Mouse (Mus musculus) cerebellum, postnatal 25 days (tissue): ENCODE measurements at regions not wholly inside any gene's neighbourhood (a gene's known extent, or its start where the extent isn't known, plus 50 kb on each side); places are given as distances from the start of the nearest gene placed in this dataset.
"Not testable (repeated sequence)": the region's sequence is repeated elsewhere in the genome, so short reads cannot be mapped to it uniquely, and the experiment has no call there.

Experiments
- DNase-seq, 2 experiments: peaks; one replicate each; pipeline ENCODE4 v3.0.0; 2021; ENCODE audit warnings: mixed read lengths in 2 of 2

DNA sequence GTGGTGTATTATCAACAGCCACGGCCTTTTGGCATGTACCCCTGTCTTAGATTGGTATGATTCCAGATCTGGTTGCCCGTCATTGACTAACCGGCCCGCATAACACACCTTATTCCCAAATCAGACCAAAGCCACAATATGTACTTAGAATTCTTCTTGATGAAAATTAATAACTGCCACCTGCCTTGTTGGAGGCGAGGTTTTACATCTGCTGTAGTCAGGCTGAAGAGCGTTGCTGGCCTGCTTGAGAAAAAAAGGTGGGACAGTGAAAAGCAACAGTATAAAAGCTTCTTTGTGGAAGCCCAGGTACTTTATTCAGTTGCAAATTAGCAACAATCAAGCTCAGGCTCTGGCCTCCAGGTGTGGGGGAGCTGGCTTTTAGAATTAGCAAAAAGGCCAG is 223.6 kb upstream of the Car8 start:
- not testable (repeated sequence) for DNase-seq

GRCm38 (mm10) chr4:8454346-8454745 is 215.5 kb upstream of the Car8 start:
- no peak for DNase-seq

DNA sequence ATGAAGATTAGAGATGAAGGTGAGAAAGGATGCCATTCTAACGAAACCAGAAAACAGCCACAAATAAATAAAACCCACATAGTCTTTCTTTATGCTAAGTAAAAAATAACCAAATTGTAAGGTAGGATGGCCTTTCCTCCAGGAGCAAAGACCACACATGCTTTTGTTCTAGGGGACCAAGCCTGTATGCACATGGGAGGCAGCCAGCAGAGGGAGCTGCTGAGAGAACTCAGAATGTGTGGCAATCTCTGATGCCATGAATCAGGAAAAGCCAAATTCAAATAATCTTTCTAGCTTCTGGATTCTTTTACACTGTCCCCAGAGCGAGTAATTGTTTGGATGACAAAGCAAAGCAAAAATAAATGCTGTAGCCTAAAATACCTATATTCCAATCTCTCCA is 193.6 kb upstream of the Car8 start:
- DNase-seq = peak; percentile 55 to 77

DNA sequence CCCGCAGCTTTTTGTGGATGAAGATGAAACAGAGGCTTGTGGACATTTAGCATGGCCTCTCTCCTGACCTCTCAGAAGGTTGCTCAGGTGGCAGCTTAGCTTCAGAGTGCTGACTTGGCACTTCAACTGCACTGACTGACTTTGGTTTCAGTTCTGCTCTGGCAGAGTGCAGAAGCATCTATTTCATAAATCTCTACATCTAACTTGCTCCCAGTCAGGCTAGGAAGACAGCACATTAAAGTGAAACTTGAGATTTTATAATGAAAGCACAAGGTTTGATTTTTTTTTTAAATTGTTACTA is 192.1 kb upstream of the Car8 start:
- no peak for DNase-seq

DNA sequence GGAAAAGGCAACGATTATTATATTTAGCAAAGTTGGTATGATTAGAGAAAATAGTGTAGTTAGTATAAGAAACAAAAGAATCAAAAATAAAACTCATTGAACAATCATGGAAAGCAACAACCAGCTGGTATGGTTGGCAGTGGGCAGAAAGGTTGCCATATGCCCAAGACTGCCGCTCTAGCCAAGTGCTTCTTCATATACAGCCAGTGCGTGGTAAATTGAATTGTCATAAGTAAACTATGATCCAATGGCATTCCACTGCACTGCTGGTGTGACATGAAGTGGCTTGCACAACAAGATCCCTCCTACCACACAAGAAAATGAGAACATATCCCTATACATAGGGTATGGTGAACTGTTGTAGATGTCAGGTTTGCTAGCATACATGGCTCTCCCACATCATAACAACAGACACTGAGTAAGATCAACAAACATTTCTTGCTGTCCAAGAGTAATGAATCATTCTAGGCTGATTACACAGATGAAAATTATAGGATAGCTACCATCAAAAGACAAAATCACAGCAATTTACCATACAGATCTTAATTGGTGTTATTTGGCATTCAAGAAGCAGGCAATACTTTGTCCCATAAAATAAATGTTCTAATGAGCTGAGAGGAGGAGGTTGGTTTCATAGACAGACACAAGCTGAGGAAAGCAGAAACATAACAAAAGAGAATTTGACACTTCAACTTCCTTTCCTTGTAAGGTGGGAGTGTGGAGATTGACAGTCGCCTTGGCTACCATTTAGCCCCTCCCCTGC is 191.6 kb upstream of the Car8 start:
- peak in 1 of 2 experiments; percentile 22 for DNase-seq

DNA sequence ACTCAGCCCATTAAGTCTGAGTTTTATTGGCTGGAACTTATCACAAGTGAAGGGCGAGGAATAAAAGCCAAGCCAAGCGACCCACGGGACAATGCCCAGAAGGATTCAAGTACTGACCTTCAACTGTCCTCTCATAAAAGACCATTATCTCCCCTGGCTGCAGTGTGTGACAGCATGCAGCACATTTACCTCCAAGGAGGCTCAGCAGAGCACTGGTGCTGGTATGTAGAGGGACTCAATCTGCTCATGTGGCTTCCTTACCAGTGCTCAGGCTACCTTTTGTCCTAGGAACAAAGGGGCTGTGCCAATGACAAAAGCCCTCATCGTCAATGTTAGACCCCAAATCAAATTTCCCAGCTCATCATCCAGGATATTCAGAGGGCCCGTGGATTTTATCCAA is 190.9 kb upstream of the Car8 start:
- no peak for DNase-seq

- no peak for DNase-seq
Observed at GRCm38 (mm10) chr4:8428629-8429523, 190.0 kb upstream of the Car8 start.

GRCm38 (mm10) chr4:8427812-8428211 is 189.0 kb upstream of the Car8 start:
- no peak for DNase-seq

- DNase-seq = no peak
Observed at GRCm38 (mm10) chr4:8423392-8424045, 184.7 kb upstream of the Car8 start.

GRCm38 (mm10) chr4:8421285-8421684 is 182.4 kb upstream of the Car8 start:
- no peak for DNase-seq

GRCm38 (mm10) chr4:8418374-8419031 is 179.7 kb upstream of the Car8 start:
- no peak for DNase-seq

DNA sequence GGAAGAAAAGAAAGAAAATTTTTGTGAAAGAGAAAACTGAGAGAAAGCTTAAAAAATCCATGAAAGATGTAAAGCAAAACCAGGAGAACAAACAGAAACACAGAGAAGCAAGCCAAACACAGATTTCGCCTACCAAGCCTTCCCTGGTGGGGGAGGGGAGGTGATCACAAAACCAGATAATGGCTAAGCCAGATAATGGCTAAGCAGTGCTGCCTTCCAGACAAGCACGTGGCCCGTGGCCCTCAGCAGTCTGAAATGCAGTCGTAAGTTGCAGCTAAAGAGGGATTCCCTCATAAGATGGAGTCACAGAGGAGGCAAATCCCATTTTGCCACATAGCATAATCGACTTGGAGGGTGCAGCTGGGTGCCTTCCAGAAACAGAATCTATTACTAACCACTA is 179.0 kb upstream of the Car8 start:
- no peak for DNase-seq

DNA sequence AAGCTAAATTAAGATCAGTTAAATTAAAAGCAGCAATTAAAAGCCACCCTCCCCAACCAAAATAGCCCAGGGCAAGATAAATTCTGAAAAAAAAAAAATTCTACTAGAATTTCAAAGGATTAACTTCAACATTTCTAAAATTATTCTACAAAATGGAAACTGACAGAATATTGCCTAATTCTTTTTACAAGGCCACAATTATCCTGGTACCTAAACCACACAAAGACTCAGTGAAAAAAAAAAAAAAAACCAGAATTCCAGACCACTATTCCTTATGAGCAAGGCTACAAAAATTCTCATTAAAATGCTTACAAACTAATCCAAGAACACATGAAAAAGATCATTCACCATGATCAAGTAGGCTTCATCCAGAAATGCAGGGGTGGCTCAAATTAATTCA is 174.5 kb upstream of the Car8 start:
- DNase-seq = no peak

GRCm38 (mm10) chr4:8400069-8400468 is 161.2 kb upstream of the Car8 start:
- no peak for DNase-seq

DNA sequence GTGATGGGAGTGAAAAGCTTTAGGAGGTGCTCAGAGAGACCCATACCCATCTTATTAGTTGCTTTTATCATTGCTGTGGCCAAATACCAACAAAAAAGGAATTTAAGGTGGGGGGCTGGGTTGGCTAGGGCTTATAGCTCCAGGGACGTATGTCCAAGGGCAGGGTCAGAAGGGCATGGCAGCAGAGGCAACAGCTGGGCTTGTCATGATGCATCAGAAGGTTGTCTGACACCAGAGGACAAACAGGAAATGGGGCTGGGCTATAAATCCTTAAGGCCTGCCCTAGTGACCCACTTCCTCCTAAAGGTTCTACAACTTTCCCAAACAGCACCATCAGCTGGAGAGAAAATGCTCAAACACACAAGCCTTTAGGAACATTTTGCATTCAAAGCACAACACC is 160.6 kb upstream of the Car8 start:
- DNase-seq = no peak

- DNase-seq = peak; percentile 25 to 47
Observed at GRCm38 (mm10) chr4:8398969-8399368, 160.1 kb upstream of the Car8 start.

DNA sequence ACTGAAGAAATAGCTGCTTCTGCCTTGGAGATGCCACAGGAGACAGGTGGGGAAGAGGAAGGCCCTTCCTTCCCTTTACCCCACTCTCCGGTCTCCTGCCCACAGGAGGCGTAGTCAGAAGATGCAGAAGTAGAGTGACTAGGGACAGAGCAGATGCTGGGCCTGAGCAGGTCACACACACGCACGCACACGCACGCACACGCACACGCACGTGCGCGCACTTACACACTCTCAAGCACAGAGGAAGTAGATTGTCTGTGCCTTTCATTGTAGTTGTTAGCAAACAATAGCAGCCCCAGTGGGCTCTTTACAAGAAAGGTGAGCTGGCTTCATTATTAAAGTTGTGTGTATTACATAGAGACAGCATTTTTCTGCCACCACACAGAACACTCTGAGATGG is 144.3 kb upstream of the Car8 start:
- DNase-seq = no peak

- no peak for DNase-seq
Observed at GRCm38 (mm10) chr4:8382125-8382417, 143.2 kb upstream of the Car8 start.

- no peak for DNase-seq
Observed at GRCm38 (mm10) chr4:8381408-8382124, 142.7 kb upstream of the Car8 start.

- DNase-seq = peak; percentile 52 to 74
Observed at GRCm38 (mm10) chr4:8380711-8381338, 142.0 kb upstream of the Car8 start.

- DNase-seq = no peak
Observed at GRCm38 (mm10) chr4:8374737-8375489, 136.1 kb upstream of the Car8 start.
